Mouse (Mus musculus) heart, postnatal 14 days (tissue): Measurements from ENCODE around the gene Hnrnph2. TPM values are rescaled to one million over a fixed set of nuclear protein-coding genes. Genes with fewer than 3 reads are reported as not detected.

Experiments
- DNase-seq, 2 experiments: peaks; one replicate each; pipeline ENCODE4 v3.0.0; 2021 to 2022
- intact Hi-C: fragments of 180-260 bp; cut with DNase I; formaldehyde crosslinking; loops from one replicate; pipeline ENCODE4 v1.15.1; 2025
- total RNA-seq, 2 experiments: library from RNA; stranded (reverse); gene quantifications; 2 replicates each; pipeline ENCODE4 v1.2.3; 2021

Hnrnph2 gene
- total RNA-seq, 2 experiments from 2014 or later: 75.7 to 76.5 TPM

GRCm38 (mm10) chrX:134610984-134611383 is 10.0 kb downstream of the Hnrnph2 start:
- intact Hi-C loops: loop anchor here (5.0 kb wide), 3 partner anchors 106 to 306 kb away; partner anchors contain the start of gene Armcx1
- DNase-seq: no peak

DNA sequence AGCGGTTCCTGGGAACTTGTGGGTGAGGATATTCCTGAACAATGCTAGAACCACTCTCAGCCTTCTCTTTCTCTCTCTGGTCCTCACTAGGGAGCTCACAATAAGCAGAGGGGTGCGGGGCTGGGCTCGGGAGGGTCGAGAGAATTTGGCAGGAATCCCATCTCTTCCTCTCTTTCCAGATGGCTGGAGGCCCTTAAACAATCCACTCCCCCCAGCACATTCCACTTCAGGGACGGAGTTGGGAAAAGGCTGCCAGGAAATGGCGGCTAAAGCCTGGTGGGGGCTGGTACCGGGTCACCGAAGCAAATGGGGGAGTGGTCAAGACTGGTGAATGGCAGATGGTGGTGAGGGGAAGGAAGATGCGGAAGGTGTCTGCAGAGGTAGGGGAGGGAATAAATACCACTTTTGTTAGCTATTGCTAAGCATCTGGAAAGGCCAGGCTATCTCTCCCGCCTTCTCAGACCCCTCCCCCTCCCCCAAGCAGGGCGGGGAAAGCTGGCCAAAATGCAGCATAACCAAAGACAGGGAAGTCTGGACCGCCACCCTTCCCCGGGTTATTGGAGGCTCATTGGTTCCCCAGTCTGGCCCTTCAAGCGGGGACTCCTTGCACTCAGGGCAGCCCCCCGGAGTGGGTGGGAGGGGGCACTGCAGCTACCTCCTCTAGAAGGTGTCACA is 11.4 kb downstream of the Hnrnph2 start:
- peak; percentile 38 to 61 for DNase-seq
- intact Hi-C loops: loop anchor here (5.0 kb wide), 3 partner anchors 105 to 305 kb away; partner anchors contain the start of gene Armcx1

- peak in 1 of 2 experiments; percentile 9 for DNase-seq
- intact Hi-C loops: loop anchor here (5.0 kb wide), 3 partner anchors 103 to 303 kb away; partner anchors contain the start of gene Armcx1
Observed at GRCm38 (mm10) chrX:134614306-134614705, 13.3 kb downstream of the Hnrnph2 start.

DNA sequence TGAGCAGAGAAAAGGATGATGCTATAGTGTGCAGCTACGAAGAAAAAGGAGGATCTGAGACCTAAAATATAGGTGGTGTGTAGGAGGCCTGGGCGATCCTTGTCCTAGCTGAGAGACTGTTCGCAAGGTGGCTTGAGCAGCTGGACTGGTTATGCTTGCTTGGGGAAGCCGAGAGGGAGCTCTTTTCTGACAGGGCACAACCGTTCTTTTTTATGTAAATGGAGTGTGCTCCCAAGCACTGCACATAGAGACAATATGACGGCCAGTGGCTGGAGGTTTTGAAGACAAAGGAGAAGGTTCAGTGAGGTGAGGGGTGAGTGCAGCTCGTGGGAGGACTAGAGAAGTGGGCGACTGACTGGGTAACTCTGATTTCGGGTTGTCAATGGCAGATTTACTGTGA is 18.7 kb downstream of the Hnrnph2 start:
- DNase-seq: no peak
- intact Hi-C loops: no loop called here

- no peak for DNase-seq
- intact Hi-C loops: no loop called here
Observed at GRCm38 (mm10) chrX:134620254-134620865, 19.4 kb downstream of the Hnrnph2 start.

DNA sequence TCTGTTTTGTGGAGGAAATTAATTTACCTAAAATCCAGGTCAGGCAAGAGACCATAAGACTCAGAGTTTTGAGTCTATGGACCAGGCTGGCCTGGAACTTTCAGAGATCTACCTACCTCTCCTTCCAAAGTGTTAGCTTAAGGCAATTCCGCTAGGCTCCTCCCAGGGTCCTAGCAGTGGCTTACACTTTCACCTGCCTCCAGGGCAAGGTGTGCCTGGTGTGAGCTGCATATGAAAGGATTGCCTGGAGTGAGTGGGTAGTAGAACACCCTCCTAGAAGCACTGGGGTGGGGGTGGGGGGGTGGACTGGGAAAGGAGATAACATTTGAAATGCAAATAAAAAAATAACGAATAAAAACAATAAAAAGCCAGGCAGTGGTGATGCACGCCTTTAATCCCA is 20.7 kb downstream of the Hnrnph2 start:
- no peak for DNase-seq
- intact Hi-C loops: no loop called here

GRCm38 (mm10) chrX:134623350-134623749 is 22.4 kb downstream of the Hnrnph2 start:
- no peak for DNase-seq
- intact Hi-C loops: no loop called here

GRCm38 (mm10) chrX:134628200-134628599 is 27.2 kb downstream of the Hnrnph2 start:
- intact Hi-C loops: no loop called here

GRCm38 (mm10) chrX:134632710-134633109 is 31.7 kb downstream of the Hnrnph2 start:
- intact Hi-C loops: no loop called here
- DNase-seq: no peak

More at GRCm38 (mm10) chrX:134628200-134628599, 27.2 kb downstream of the Hnrnph2 start:
- DNase-seq: no peak

DNA sequence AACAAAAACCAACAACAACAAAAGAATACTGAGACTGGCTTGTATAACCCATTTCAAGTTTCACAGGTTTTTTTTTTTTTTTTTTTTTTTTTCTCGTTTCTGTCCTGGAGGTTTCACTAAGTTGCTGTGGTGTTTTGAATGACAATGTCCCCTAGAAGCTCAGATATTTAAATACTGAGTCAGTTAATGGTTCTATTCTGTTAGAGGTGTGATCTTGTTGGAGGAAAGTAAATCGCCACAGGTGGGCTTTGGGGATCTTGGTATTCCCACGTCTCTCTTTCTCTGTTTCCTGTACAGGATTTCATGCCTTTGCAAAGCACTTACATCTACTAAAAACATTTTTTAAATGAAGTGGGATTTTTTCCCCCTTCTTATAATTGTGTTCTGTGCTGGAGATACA is 34.1 kb downstream of the Hnrnph2 start:
- DNase-seq: no peak
- intact Hi-C loops: no loop called here

- no peak for DNase-seq
- intact Hi-C loops: no loop called here
Observed at GRCm38 (mm10) chrX:134635860-134636259, 34.9 kb downstream of the Hnrnph2 start.

- no peak for DNase-seq
- intact Hi-C loops: no loop called here
Observed at GRCm38 (mm10) chrX:134641000-134641760, 40.2 kb downstream of the Hnrnph2 start.

DNA sequence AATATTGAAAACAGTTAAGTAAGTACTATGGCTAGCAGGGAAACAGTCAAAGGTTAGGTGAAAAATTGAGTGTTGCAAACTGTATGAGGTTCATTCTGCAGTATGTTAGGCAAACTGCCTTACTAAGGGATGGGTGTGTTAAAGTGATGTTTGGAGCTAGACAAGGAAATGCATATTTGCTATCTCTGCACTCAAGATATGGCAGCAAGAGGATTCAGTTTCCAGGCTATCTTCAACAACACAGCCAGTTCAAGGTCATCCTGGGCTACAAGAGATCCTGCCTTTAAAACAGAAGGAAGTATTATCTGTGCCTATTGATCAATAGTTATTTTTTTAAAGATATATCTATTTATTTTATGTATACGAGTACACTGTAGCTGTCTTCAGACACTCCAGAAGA is 45.4 kb downstream of the Hnrnph2 start:
- no peak for DNase-seq
- intact Hi-C loops: loop anchor here (2.0 to 5.0 kb wide), 2 partner anchors 41 to 74 kb away; partner anchors contain the start of gene Armcx4

DNA sequence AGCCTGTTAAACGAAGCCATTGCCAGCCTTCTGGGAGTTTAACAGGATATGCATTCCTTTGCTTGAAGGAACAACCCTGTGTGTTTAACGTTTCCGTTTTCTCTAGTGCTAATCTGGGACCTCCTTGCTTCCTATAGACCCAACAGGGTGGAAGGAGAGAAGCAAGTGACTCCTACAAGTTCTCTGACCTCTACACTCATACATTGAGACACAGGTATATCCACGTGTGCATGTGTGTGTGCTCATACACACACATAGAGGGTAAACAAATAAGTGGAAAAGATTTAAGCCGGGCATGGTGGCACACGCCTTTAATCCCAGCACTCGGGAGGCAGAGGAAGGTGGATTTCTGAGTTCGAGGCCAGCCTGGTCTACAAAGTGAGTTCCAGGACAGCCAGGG is 46.4 kb downstream of the Hnrnph2 start:
- no peak for DNase-seq
- intact Hi-C loops: loop anchor here (2.0 to 5.0 kb wide), 2 partner anchors 40 to 73 kb away; partner anchors contain the start of gene Armcx4

GRCm38 (mm10) chrX:134648031-134648692 is 47.2 kb downstream of the Hnrnph2 start:
- intact Hi-C loops: loop anchor here (5.0 kb wide), 1 partner anchor 39 kb away; the partner anchor contains the start of gene Armcx4

GRCm38 (mm10) chrX:134652061-134652460 is 51.1 kb downstream of the Hnrnph2 start:
- DNase-seq: no peak
- intact Hi-C loops: no loop called here

More at GRCm38 (mm10) chrX:134648031-134648692, 47.2 kb downstream of the Hnrnph2 start:
- peak; percentile 68 to 84 for DNase-seq
